Mouse (Mus musculus) midbrain, embryonic 12.5 days (tissue): ENCODE measurements at regions not wholly inside any gene's neighbourhood (a gene's known extent, or its start where the extent isn't known, plus 50 kb on each side); places are given as distances from the start of the nearest gene placed in this dataset.

Experiments used
- ATAC-seq: fragments of 200-750 bp; cut with Nextera tagmentation; 2 replicates; pipeline ENCODE4 v1.8.0; 2017; ENCODE audit warnings: low read depth, moderate TSS enrichment, moderate library complexity; ENCODE audit not compliant: low FRiP score
- H3K27ac ChIP-seq: fragments of 300-500 bp; sonication (generic); replicated peaks from 2 replicates; pipeline ENCODE4 v1.5.1; 2016; ENCODE audit warnings: mild to moderate bottlenecking
- H3K27me3 ChIP-seq: fragments of 300-500 bp; sonication (generic); 2 replicates; pipeline ENCODE4 v1.6.1; 2016; ENCODE audit warnings: mild to moderate bottlenecking
- H3K36me3 ChIP-seq: fragments of 300-500 bp; sonication (generic); 2 replicates; pipeline ENCODE4 v1.6.1; 2016
- H3K4me1 ChIP-seq: fragments of 300-500 bp; sonication (generic); 2 replicates; pipeline ENCODE4 v1.6.1; 2016
- H3K4me2 ChIP-seq: fragments of 300-500 bp; sonication (generic); replicated peaks from 2 replicates; pipeline ENCODE4 v1.6.1; 2016; ENCODE audit warnings: mild to moderate bottlenecking, moderate library complexity
- H3K4me3 ChIP-seq: fragments of 300-500 bp; sonication (generic); 2 replicates; pipeline ENCODE4 v1.5.1; 2016; ENCODE audit warnings: mild to moderate bottlenecking
- H3K9ac ChIP-seq: fragments of 300-500 bp; sonication (generic); replicated peaks from 2 replicates; pipeline ENCODE4 v1.6.1; 2016; ENCODE audit warnings: mild to moderate bottlenecking, moderate library complexity
- H3K9me3 ChIP-seq: fragments of 300-500 bp; sonication (generic); 2 replicates; pipeline ENCODE4 v1.6.1; 2016; ENCODE audit warnings: mild to moderate bottlenecking
- WGBS: fragments of 180-500 bp; shearing (Covaris S2); methylation state at CpG from one replicate; pipeline ENCODE4 v1.1.7; 2016; 5-methylcytosine and 5-hydroxymethylcytosine counted together

DNA sequence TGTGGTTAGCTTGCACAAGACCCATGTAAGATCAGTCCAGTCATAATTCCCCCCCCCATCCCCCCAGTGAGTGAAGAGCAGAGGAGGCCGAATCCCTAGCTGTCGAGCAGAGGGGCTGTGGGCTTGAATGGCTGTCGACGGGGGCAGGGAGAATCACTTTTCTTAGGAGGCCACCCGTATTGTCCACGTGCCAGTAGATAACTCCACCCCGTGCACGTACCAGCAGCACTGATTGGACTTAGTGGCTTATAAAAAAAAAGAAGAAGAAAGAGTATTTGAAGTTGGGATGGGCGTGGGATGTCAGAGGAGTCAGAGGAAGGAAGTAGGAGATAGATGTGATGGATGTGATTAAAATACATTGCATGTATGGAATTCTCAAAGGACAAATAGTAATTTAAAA lies 272.9 kb downstream of the Lnpk start:
- no peak for ATAC-seq
- Histone ChIP-seq H3K27ac (no peak overlapping the region), H3K9me3 (no peaks in the 10 kb centered on the region), H3K4me3 (no peak overlapping the region), H3K27me3 (peaks cover 9% of the 10 kb centered on the region), H3K4me2 (no peak overlapping the region), H3K36me3 (no peaks in the 10 kb centered on the region), H3K9ac (no peak overlapping the region), H3K4me1 (no peaks in the 10 kb centered on the region)
- 87% methylated on average over 9 of the region's 9 CpGs for WGBS

DNA sequence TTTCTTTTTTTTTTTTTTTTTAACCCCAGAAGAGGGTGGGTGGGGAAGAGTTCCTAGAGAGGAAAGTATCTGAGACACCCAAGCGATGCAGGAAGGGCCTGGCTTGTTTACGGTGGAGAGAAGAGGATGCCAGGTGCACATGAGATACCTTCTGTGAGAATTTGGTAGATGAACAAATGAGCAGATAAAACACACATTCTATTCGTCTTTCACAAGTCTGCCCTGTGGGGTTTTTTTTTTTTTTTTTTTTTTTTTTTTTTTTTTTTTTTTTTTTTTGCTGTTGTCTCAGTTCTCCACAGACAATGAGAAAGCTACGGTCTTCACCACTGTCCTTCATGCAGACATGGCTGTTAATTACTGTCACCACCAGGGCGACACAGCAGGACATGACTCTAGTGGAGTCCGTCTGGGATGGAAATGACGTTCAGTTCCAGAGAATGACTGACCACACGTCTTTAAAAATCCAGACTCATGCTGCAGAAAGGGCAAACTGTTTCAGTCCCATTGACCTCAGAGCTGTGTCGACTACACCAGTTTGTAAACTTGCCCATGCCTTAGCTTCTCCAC lies 278.3 kb downstream of the Lnpk start:
- ATAC-seq, result no peak
- H3K4me3 ChIP-seq, result no peak overlapping the region
- H3K27ac ChIP-seq, result no peak overlapping the region
- H3K36me3 ChIP-seq, result no peaks in the 10 kb centered on the region
- H3K27me3 ChIP-seq, result peaks cover 16% of the 10 kb centered on the region
- no peak overlapping the region for H3K9ac ChIP-seq
- H3K4me1 ChIP-seq, result 0 out of 2 replicates have a peak, but pooled peaks cover 6% of the 10 kb centered on the region
- no peaks in the 10 kb centered on the region for H3K9me3 ChIP-seq
- 15% methylated on average over 9 of the region's 9 CpGs for WGBS
- H3K4me2 ChIP-seq, result peak overlapping the region; percentile 53

DNA sequence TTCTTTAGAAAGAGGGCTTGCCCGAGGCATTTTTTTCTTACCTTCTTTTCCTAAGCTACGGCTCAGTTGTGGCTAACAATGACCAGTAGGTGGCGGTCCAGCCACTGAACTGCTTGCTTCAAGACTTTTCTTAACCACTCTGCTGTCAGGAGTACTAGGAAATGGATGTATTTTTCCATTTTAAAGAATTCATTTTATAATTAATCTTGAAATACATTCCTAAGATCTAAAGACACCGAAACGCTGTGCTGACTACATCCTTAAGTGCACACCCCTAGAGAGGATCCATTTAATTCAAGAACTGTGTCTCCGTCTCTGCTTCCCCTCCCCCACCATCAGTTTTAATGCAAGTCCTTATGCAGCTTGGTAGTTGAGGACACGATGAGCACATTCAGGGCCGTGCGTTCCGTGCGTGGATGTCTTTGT lies 278.9 kb downstream of the Lnpk start:
- 1% methylated on average over 11 of the region's 11 CpGs for WGBS
- Histone ChIP-seq H3K27ac (no peak overlapping the region), H3K4me3 (peak overlapping the region; percentile 27), H3K36me3 (no peaks in the 10 kb centered on the region), H3K4me2 (peak overlapping the region; percentile 53), H3K4me1 (0 out of 2 replicates have a peak, but pooled peaks cover 6% of the 10 kb centered on the region), H3K27me3 (peaks cover 18% of the 10 kb centered on the region), H3K9ac (no peak overlapping the region), H3K9me3 (no peaks in the 10 kb centered on the region)
- ATAC-seq, result peak; percentile 58; the same call in 1 of the 2 replicates

DNA sequence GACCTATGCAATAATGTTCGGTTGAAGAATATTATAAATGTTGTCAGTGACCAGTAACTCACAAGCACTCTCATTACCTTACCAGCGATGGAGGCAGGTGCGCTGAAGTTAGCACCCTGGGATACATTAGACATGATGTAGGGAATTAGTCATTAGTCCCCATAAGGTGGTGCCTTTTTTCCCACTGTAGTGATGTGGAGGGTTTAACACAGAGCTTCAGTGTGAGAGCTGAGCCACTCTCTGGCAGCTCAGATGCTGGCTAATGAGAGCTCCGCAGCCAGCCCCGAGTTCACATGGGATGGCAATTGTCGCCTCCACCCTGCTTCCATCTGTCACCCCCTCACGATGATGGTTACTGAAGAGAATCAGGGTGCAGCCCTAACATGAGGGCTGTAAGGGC lies 286.6 kb downstream of the Lnpk start:
- no peak overlapping the region for H3K27ac ChIP-seq
- no peak for ATAC-seq
- 91% methylated on average over 7 of the region's 7 CpGs for WGBS
- H3K27me3 ChIP-seq, result peaks cover 5% of the 10 kb centered on the region; the same call in 1 of the 2 replicates
- no peak overlapping the region for H3K4me2 ChIP-seq
- no peak overlapping the region for H3K9ac ChIP-seq
- peaks cover 12% of the 10 kb centered on the region; the same call in 1 of the 2 replicates for H3K4me1 ChIP-seq
- no peaks in the 10 kb centered on the region for H3K36me3 ChIP-seq
- no peak overlapping the region for H3K4me3 ChIP-seq
- no peaks in the 10 kb centered on the region for H3K9me3 ChIP-seq

DNA sequence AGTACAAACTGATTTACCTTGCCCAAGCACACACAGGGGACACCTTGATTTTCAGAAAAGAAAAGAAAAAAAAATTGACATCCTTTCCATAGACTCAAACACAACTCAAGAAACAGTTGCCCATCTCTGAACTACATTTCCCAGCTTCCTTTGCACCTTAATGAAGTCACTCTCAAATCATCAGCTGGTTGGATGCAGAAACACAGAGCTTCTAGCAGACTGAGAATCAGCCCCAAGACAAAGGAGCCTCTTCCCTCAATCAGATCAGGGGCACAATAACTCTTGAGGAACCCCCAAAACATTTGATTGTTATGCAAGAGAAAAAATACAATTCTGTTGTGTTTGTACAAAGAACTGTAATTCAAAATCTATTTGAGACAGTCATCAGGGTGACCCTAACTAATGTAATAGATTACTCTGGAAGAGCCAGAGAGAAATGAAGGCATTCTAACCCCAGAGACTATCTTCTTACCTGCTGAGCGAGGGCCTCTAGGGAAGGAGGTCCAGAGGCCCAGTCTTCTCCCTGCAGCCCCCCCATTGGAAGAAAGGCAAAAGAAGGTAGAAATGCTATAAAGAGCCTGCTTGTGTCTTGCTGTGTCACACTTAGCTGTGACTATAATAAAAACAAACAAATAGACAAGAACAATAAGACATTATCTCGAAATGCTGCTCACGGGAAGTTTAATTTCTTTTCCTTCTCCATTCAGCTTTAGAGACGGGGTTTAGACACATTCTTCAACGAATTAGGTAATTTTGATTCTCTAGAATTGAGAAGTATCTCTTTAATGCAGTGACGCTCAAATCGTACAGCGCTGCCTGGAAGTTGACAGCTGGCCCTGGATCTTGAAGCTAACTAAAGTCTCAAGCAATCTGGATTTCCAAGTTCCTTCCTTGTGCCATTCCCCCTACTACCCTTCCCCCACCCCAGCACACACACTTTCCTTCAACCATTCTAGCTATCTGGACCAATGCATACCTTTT lies 287.5 kb downstream of the Lnpk start:
- Histone ChIP-seq H3K4me1 (peaks cover 8% of the 10 kb centered on the region; the same call in 1 of the 2 replicates), H3K4me2 (no peak overlapping the region), H3K27me3 (peaks cover 5% of the 10 kb centered on the region; the same call in 1 of the 2 replicates), H3K4me3 (no peak overlapping the region), H3K27ac (0 out of 2 replicates have a peak overlapping the region, but pooled peaks have one; percentile 46), H3K9me3 (no peaks in the 10 kb centered on the region), H3K36me3 (no peaks in the 10 kb centered on the region), H3K9ac (no peak overlapping the region)
- peak; percentile 49; the same call in 1 of the 2 replicates for ATAC-seq
- 80% methylated on average over 8 of the region's 8 CpGs for WGBS

DNA sequence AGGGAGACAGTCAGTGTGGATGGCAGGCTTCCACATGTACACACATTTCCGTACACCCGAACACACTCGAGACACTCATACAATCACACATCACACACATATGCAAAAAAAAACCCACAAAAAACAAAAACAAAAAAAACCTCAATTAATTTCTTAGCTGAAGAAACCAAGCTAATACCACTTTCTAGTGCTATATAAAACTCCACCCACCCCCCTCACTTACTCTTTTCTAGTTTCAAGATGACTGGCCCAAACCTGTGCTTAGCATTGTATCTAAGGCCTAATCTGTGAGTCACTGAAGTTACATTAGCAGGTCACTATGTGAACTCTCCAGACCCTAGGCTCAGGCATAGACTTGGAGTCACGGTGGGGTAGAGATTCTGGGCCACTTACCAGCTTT lies 293.6 kb downstream of the Lnpk start:
- Histone ChIP-seq H3K4me1 (no peaks in the 10 kb centered on the region), H3K27me3 (no peaks in the 10 kb centered on the region), H3K4me2 (no peak overlapping the region), H3K9me3 (no peaks in the 10 kb centered on the region), H3K27ac (no peak overlapping the region), H3K36me3 (no peaks in the 10 kb centered on the region), H3K9ac (no peak overlapping the region), H3K4me3 (no peak overlapping the region)
- 96% methylated on average over 4 of the region's 4 CpGs for WGBS
- no peak for ATAC-seq

DNA sequence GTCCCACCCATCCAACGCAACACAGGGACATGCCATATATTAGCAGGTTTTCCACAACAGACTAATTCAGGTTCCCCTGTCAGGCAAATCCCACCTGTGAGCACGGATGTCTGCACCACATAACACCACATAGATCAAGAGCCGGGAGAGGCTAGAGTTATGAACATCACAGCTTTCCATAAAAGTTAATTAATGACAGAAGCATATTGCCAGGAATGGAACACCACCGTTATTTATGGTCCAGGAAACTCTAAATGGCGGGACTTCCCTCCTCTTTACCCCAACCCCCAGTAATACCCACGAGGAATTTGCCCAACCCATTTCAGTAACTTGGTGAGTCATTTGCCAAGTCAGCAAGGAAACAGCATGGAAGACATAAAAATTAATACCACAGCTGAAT lies 314.3 kb downstream of the Lnpk start:
- Histone ChIP-seq H3K4me1 (no peaks in the 10 kb centered on the region), H3K4me3 (no peak overlapping the region), H3K9me3 (no peaks in the 10 kb centered on the region), H3K4me2 (no peak overlapping the region), H3K9ac (no peak overlapping the region), H3K27me3 (no peaks in the 10 kb centered on the region), H3K36me3 (no peaks in the 10 kb centered on the region), H3K27ac (no peak overlapping the region)
- ATAC-seq, result no peak
- WGBS, result 91% methylated on average over 6 of the region's 6 CpGs

DNA sequence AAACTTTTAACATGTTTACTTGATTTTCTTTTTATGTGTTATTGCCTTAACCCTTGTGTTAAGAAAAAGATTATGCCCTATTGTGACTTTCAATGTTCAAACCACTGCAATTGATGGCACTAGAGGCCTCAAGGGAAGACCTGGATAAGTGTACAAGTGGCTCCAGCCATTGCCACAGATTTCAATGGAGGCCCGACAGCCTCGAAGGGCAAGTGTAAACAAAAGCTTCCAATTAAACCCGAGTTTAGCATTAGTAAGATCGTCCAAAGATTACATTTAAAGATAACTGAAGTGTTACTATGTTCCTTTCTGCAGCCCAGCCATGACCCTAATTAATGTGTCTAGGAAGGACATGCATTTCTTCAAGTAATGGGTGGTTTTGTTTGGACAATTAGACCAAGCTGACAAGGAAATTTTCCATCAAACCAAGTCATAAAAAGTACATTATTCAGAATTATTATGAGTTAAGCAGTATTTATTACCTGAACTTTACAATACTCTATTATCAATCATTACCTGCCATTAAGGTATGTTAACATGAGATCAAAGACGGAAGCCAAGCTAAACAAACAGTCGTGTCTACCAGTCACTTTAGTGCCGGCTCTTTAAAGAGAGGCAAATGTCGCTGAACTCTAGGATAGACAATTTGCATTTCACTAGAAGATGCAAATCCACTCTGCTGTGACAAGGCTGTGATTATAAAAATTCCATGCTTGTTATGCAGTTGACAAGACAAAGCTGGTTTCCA lies 322.0 kb downstream of the Lnpk start:
- H3K9me3 ChIP-seq, result no peaks in the 10 kb centered on the region
- H3K27ac ChIP-seq, result no peak overlapping the region
- no peak overlapping the region for H3K4me3 ChIP-seq
- H3K4me2 ChIP-seq, result no peak overlapping the region
- no peaks in the 10 kb centered on the region for H3K36me3 ChIP-seq
- no peaks in the 10 kb centered on the region for H3K27me3 ChIP-seq
- 70% methylated on average over 8 of the region's 8 CpGs for WGBS
- H3K9ac ChIP-seq, result no peak overlapping the region
- ATAC-seq, result no peak
- H3K4me1 ChIP-seq, result no peaks in the 10 kb centered on the region

DNA sequence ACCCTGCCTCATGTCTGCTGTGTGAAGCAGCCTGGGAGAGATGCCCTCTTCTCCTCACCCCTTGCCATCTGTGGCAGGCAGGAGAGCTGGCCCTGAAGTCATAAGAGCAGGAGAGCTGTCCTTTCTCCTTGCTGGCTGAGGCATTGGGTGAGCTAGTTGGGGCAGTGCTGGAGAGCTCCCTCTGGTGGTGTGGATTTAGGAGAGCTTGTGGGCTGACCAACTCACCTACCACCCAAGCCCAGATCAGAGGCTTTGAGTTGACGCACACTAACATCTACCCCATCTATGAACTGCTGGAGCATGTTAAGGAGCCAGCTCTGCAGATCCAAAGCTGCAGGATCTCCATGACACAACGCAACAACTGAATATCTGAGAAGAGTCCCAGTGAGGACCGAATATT lies 331.7 kb downstream of the Lnpk start:
- Histone ChIP-seq H3K4me3 (no peak overlapping the region), H3K36me3 (no peaks in the 10 kb centered on the region), H3K9ac (no peak overlapping the region), H3K4me1 (peaks cover 11% of the 10 kb centered on the region), H3K27ac (no peak overlapping the region), H3K4me2 (no peak overlapping the region), H3K9me3 (no peaks in the 10 kb centered on the region), H3K27me3 (peaks cover 16% of the 10 kb centered on the region)
- no peak for ATAC-seq
- 89% methylated on average over 3 of the region's 3 CpGs for WGBS

DNA sequence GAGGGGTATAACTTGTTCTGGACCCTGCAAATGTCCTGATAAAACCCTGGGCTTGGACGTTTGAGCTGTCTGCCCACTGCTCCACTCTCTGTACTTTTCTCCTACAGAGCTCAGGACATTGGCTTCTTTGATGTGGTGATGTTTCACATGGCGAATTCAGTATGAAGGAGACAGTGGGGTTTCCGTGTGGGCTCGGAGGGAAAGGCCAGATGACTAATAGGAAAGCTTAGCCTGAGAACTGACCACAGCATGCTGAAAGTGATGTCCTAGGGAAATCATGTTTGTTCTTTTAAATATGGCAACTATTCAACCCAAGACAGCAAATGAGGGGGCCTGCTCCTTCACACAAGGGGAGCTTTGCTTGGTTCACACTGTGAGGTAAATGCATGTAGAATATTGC lies 332.6 kb downstream of the Lnpk start:
- no peak for ATAC-seq
- 73% methylated on average over 4 of the region's 4 CpGs for WGBS
- H3K27ac ChIP-seq, result no peak overlapping the region

DNA sequence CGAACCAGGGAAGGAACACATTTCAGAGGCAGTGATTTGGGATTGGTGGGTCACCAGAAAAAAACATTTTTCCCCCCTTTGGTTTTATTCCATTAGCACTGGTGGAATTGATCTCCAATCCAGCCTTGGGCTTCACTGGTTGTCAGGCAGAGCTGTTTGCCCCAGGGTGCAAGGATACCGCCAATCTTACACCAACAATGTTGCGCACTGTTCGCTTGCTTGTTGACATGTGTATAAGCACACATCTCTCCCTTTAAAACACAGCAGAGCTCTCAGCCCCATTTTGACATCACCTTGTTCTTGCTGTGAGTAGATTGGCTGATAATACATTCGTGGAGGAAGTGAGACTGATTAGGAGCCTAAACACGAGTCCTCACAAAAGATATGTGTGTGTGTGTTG lies 333.1 kb upstream of the Atp5g3 start:
- Histone ChIP-seq H3K9ac (no peak overlapping the region), H3K27me3 (peaks cover 27% of the 10 kb centered on the region), H3K4me3 (no peak overlapping the region), H3K4me2 (no peak overlapping the region), H3K9me3 (no peaks in the 10 kb centered on the region), H3K27ac (peak overlapping the region; percentile 50), H3K4me1 (peaks cover 19% of the 10 kb centered on the region), H3K36me3 (no peaks in the 10 kb centered on the region)
- 71% methylated on average over 6 of the region's 6 CpGs for WGBS
- ATAC-seq, result no peak

More for the DNA sequence above, 332.6 kb downstream of the Lnpk start:
- Histone ChIP-seq H3K4me3 (no peak overlapping the region), H3K9me3 (no peaks in the 10 kb centered on the region), H3K36me3 (no peaks in the 10 kb centered on the region), H3K4me1 (peaks cover 11% of the 10 kb centered on the region), H3K9ac (no peak overlapping the region), H3K27me3 (peaks cover 20% of the 10 kb centered on the region), H3K4me2 (no peak overlapping the region)

DNA sequence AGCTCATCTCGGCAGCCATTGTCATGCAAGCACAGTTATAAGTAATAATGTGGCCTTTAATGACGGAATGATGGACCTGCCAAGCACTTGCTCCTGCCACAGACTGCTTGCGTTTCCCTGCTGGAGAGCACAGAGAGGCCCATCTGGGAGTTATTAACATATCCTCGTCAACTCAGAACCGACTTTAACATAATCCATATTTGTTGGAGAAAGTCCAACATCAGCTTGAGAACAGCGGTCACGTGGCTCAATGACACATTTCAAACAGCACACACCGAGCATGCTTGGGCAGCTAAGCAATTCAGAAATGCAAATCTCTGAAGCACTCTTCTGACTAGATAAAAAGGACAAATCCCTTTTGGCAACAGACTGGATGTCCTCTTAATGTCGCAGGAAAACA lies 332.7 kb upstream of the Atp5g3 start:
- Histone ChIP-seq H3K9me3 (no peaks in the 10 kb centered on the region), H3K27ac (peak overlapping the region; percentile 70), H3K4me3 (no peak overlapping the region), H3K4me1 (peaks cover 19% of the 10 kb centered on the region), H3K9ac (no peak overlapping the region), H3K27me3 (peaks cover 27% of the 10 kb centered on the region), H3K36me3 (no peaks in the 10 kb centered on the region), H3K4me2 (no peak overlapping the region; the same call in 1 of the 2 replicates)
- no peak for ATAC-seq
- WGBS, result 44% methylated on average over 9 of the region's 9 CpGs
